Mouse (Mus musculus) heart, adult 18-20 months (tissue): ENCODE measurements at regions not wholly inside any gene's neighbourhood (a gene's known extent, or its start where the extent isn't known, plus 50 kb on each side); places are given as distances from the start of the nearest gene placed in this dataset.

Experiments used
- DNase-seq, 2 experiments: peaks; one replicate each; pipeline ENCODE4 v3.0.0; 2021 to 2022; ENCODE audit warnings: mixed read lengths in 1 of 2

DNA sequence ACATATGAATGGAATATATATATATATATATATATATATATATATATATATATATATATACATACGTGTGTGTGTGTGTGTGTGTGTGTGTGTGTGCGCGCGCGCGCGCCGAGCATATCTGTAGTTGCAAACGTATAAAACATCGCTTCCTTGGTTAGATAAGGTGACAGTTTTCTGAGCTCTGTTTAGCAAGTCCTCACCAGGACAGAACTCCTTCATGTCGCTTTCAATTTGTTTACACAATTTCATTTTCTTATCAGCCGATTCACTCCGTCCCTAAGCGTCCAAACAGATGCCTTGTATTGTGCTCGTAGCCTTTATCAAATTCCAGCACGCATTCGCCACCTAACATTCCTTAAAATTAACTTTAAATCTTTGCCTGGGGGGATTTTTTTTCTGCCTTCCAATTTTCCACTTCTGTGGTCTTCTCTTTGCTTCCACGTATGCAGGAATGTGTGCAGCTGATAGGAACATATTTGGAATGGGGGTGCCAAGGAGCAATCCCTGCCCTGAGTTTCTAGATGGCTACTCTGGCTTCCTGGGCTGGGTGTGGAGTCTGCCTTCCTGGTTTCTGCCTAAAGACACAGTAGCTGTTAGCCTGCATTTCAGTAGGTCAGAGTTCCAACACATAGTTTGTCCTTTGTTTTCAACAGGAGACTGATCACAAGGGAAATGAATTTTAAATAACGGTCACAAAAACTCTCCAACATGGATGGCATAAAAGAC lies 575.7 kb downstream of the Robo2 start:
- peak in 1 of 2 experiments; percentile 4 for DNase-seq

DNA sequence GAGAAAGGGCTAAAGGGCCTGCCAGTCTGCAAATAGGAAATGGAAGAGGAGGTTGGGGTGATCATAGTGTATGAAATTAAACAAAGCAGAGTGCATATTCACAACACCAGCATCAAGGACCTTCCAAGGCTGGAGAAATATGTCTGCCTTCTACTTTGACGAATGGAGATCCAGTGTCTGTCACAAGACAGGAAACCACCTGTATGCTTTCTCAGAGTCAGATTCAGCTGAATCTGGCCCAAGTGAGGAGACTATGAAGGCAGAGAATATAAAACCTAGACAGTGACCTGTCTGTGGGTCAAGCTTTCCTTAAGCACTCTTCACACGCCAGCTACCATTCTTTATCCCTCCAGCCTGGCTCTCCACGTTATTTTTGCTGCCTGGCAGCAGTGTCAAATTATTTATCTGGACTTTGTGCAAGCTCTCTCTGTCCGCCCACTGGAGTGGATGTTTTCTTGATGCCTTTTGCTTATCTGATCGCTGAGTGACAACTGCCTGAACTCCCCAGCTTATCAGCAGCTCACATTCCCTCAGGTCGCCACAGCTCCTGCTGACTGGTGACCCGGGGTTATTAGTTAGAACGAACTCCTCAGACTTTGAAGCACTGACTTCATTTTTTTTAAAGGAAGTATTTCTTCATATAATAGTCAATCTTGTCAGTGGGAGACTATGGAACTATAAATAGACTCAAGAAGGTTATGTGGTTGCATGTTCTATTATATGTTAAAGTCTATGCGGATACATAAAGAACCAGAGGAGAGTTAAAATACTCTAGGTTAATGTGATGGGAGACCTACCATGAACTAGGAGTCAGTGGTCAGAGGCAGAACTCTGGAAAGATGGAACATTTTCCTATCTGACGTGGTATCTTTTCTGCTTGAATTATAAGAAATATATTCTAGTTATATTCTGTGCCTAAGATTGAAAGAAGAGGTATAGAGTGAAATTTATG lies 590.0 kb downstream of the Robo2 start:
- no peak for DNase-seq

DNA sequence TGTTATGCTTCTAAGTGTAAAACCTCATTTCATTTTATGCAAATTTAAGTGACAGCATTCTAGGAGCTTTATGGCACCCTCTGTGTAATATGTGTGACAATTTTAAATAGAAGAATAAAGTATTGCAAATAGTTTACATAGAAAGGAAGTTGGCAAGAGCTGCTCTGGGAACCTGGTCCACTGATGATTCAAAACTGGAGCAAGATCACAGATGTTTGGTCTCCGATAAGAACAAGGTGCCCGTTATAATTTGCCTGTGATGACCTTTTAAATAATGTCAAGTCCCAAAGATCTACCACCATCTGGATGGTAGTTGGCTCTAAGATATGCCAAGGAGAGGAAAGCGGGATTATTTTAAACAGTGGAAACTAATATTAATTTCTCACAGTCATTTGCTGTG lies 607.1 kb downstream of the Robo2 start:
- no peak for DNase-seq

DNA sequence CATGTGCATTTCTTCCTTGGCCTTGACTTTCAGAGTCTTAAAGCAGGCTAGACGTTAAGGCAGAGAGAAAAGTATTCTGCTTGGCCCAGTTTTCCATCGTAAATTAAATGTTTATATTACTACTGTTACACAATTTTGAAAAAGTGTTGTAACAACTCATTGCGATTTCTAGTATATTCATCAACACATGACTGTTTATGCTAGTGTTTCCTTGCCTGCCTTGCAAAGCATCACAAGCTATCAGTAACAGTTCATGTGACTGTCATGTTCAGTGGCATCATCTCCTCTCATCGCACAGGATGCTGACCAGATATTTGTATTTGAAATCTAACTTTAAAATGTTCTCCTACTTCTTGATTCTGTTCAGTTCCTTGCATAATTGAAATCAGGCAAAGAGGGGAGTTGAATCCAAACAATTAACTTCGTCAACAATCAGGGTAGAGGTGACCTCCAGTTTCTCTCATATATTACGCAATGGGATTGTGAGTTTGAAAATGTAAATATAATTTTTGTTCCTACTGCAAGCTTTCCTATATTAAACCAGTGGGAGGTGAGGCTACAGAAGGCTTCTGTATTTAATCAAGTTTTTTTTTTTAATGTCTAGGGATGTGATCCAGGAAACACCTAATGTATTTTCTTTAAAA lies 615.0 kb downstream of the Robo2 start:
- no peak for DNase-seq

DNA sequence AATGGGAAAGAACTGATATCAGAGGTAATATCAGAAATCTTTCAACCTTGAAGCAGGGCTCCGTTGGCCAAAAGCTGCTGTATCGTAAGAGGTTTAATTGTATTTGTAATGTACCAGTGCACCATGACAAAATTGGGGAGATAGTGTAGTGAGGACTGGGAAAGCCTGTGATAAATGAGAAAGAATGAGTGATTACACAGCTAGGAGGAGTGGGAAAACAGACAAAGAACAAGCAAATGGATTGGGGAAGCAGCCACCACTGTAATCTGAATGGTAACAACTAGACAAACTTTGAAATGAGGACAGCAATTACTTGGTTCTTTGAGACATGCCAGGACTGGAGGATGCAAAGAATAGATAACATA lies 626.6 kb downstream of the Robo2 start:
- no peak for DNase-seq

DNA sequence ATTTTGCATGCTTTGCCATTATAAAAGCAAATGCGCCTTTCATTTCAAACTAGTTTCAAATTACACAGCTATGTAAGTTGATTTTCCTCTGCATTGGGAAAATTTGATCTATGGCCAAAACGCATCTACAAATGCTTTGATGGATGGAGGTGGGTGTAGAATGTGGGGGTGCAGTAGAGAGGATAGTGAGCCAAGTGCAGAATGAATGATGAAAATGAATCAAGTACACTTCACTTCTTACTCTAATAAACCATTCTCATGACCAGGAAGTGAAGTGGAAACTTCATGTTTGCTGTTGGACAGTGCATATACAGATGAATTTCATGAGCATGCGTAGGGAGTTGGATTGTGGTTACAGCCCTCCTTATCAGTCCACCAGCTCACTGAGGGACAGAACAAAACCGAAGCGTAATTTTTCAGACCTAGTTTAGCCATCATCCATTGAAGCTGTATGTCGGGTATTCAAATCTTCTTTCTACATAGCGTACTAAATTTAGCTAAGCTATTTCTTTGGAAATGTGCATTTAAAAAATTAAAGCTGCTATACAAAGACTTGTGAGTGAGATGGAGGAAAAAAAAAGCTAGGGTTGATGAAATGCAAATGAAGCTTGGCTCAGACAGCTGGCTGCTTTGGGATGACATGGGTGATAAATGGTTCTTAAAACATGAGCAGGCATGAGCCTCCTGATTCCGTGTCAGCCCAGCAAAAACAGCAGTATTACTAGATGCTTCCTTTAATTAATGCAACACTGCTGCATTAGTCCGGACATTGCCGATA lies 627.1 kb downstream of the Robo2 start:
- no peak for DNase-seq

DNA sequence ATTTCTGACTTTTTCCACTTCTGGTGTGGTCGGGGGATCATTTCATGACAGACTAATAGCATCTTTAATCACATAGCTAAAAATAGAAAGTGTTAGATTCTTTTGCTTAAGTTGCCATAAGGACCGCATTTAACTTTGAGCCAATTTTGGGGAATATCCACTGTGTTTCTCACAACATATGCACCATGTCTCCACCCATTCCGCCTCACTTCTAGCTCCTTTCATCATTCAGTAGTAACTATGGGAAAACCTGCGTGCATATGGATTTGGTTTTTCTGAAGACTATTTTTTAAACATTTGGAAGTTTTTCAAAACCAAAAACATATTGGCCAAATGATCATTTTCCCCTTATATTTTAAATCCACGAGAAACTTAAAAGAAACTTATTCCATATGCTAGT lies 639.2 kb downstream of the Robo2 start:
- DNase-seq: no peak

DNA sequence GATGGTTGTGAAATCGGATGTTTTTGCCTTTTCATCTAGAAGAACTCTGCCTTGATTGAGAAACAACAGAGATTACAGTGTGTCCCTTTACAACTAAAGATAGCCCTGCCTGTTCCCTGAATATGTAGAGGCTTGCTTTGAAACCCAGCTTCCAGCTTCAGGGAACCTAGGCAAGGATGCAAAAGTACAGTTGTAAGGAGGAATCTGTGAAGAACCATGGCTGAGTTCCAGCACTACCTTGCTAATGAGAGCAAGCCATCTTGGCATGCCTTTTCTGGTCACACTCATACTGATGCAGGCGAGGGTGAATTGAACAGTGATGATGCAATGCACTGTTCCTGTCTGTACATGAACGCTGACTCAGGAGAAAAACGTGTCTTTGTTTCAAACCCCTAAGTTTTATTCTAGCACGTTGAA lies 641.2 kb downstream of the Robo2 start:
- peak; percentile 14 to 19 for DNase-seq

DNA sequence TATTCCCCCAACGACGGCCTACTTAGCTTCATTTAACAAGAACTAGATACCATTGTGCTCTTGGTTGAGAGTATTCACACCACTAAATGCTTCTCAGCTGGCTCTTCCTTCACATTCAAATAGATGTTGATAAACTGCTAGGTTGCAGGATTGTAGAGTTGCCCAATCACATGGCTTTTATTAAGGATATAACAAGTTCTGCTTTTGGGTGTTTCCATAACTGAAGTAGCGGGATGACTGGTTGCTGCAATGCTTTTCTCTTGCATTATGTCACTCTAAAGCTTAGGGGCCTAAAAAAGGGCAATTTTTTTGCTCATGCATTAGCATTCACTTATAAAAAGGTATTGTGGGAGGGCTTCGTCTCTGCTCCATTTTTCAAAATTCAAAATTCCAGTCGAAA lies 641.9 kb downstream of the Robo2 start:
- peak in 1 of 2 experiments; percentile 2 for DNase-seq

DNA sequence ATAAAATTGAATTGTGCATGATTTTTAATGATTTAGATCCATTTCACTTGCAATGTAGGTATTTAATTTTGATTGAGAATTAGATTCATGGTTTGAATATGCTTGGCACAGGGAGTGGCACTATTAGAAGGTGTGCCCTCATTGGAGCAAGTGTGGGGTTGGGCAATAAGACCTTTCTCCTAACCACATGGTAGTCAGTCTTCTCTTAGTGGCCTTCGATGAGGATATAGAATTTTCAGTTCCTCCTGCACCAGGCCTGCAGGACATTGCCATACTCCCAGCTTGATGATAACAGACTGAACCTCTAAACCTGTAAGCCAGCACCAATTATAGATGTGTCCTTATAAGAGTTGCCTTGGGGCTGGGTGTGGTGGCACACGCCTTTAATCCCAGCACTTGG lies 642.9 kb downstream of the Robo2 start:
- DNase-seq: no peak

DNA sequence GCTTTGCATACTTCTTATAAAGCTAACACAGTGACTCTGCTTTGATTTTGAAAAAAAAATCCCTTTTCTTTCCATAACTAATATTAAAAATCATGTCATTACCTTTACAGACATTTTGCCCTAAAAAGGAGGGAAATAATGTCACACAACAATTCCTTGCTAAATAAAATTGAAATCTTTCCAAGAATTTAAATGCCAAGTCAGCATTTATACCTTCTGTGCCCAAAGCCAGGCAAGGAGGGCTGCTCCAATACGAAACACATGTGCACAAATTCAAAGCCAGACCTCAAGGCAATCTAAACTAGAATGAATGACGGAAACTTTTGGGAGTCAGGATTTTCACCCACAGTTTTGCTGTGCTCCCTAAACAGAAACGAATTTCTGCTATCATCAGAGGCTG lies 646.4 kb downstream of the Robo2 start:
- no peak for DNase-seq

DNA sequence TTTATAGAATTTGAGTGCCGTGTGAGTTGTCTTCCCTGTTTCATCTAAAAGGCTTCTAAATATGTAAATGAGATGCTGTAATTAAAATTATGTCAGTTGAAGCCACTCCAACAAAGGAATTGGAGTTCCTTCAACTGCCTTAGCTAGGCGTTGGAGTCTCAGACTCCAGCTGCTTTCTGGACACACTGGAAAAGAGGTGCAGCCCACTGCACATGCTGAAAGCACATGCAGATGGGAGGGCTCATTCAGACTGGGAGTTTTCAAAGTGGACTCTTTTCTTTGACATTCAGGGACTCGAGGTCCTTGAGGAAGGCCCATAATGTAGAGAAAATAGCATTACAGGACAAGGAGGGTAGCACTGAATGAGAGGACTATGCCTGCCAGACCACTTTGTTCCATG lies 650.7 kb downstream of the Robo2 start:
- no peak for DNase-seq

DNA sequence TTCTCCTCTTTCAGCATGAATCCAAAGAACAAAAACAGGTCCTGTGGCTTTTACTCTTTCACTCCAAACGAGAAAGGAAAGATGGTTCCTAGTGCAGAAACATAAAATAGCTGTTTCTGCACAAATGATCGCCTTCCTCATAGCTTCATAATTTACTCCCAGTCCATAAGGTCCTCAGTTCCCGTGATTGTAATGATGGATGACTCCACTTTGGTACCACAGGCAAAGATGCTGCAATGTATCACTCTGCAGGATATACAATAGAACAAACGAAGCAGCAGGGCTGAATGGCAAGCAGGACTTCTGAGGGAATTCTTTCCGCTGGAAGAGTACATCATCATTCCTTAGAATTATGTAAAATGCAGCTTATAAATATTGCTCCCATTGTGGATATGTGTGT lies 652.8 kb downstream of the Robo2 start:
- DNase-seq: no peak

DNA sequence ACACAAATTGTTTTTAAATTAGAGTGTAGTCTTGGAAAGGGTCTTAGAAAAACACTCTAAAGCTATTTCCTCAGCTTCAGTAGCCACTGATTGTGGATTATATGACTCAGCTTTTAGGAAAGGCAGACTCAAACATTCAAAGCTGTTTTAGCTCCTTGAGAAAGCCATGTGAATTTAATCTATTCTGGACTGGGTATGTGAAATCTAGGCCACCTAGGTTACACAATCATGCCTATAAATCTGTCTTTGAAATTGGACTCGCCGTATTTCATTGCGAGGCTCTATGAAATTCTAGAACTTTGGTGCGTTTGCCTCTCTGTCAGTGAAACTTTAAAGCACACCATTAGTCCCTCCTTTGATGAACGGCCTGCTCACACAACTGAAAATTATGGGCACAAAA lies 657.3 kb downstream of the Robo2 start:
- DNase-seq: no peak

DNA sequence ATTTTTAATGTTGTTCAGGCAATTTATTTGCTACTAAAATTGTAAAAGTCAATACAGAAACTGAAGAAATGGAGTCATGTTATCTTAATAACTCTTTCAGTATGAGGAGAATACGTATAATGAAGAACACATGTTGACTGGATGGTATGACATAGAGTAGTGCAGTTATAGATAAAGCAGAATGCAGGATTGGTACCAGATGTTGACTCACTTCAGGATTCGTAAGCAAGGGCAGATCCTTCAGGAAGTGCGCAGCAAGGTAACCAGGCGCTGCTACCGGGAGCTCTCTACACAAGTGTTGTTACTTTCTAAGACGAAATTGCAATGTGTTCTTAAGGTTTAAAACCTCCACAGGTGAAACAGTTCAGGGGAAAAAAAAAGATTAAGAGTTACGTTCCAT lies 683.3 kb downstream of the Robo2 start:
- DNase-seq: no peak

DNA sequence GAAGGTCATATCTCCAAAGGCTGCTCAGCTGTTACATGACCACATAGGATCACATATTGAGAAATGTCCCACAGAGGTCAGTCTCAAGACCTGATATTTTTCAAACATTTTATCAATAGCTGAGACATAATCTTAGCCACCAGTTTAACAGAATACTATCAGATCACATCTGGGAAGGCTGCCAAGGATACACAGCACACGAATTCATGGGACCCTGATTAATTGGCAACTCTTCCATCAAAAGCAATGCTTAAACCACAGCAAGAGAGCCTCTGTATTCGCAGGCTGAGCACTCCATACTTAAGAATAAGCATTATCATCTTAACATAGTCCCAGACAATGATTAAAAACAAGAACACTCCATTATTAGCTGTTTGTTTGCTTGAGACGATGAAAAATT lies 691.9 kb downstream of the Robo2 start:
- DNase-seq: no peak

DNA sequence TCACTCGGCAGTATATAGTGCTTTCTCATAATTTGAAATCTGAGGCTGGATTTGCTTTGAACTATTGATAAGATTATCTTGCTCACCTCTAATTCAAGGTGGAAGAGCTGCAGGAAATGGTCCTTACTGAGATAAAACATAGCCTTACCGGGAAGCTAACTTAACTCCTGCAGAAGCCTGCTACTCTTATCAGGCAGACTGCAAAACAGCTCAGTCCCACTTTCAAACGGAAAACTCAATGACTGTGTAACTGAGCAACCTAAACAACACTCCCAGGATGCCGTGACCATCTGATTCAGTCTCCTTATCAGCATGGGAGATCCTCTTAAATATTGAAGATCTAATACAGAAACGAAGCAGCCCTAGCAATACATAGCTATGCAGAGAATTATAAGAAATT lies 695.3 kb downstream of the Robo2 start:
- DNase-seq: no peak

DNA sequence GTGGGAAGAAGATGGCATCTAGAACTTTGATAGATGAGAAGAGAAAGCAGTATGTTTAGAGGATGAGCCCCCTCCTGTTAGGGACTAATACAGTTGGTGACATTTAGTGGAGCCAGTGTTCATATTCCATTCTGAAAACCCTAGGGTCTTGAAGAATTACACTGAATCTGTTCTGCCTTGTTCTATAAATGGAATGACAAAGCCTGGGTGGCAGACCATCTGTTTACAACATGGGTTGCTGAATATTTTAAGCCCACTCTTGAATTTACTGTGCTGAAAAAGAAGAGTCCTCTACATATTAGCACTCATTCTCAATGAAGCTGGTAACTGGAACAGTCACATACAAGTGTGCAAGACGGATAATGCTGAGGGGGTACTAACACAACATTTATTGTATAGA lies 704.6 kb downstream of the Robo2 start:
- no peak for DNase-seq

DNA sequence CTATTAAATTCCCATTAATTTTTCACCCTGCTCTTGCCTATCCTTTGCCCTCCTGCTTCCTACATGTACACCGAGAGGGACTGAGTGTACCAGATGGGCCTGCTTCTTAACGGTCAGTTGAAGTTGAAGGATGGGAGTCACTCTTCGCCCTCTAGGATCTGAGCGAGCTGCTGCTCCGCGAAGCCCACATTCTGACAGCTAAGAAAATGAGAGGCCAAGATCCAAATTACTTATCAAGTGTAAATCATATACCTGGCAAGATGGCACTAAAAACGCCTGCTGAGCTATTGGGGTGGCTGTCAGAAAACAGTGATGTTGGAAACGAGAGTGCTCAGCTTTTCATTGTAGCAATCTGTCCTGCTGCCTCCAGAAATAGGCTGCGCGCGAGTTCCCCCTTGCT lies 722.4 kb downstream of the Robo2 start:
- no peak for DNase-seq

DNA sequence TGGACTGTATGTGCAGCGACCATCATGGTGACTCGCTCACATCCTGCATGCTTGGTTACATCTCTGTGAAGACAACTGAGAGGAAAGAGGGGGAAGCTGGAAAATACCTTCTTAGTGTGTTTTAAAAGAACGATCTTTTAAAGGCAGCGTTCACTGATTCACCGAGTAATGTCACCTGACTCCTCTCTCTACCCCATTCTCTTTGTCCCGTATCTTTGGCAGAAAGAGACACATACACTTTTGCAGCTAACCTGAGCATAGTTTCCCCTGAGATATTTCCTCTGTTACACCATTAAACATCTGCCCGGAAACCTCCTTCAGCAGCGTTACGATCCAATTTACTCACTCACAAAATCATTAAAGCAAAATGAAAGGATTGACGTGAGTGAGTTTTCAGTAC lies 731.8 kb downstream of the Robo2 start:
- DNase-seq: no peak

DNA sequence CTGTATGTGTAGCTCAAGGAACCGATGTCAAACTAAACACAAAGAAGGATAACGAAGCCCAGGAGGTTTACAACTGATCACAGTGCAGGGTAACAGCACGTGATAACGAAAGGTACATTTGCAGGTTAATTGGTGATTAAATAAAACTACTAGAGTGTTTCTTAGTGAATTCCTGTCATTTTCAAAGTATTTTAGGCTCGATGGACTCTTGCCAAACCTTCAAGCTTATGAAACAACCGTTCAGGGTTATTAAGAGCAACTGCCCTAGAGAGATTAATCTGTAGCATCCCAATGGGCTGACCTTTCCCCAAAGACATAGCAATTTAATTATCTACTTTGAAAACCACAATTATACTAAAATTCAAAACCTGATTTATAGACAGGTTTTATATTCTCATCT lies 741.1 kb downstream of the Robo2 start:
- DNase-seq: no peak

DNA sequence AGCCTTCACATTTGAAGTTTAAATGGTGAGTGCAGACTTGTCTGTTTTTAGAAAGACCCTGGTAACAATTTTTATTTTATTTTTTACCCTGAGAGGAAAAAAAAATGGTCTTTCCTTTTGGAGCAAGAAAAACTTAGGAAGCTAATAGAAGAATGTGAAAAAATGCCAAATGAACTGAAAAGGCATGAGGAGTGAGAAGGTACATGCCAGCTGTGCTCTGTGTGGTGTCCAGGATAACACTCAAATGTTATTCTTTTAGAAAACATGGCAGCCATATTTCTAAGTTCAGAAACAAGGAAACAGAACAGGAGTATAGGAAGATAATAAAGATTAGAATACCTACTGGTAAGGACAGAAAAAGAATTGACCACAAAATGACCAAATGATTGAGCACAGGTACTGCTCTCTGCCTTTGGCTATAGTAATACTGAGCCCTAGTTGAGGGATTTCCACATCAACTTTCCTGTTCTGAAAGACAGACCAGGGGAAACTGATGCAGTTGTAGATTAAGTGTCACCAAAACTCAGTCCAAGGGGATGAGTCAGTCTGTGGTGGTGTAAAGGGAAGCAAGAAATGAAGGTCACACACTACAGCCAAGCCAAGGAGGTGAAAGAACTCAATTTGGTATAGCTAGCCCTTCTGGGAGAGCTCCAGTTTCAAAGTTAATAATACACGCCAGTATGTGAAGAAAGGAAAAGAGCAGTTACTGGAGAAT lies 758.5 kb downstream of the Robo2 start:
- no peak for DNase-seq
